Mouse (Mus musculus) embryo, embryonic 10 days (tissue): ENCODE measurements around the gene Ctse.

Experiments
- DNase-seq: peaks from one replicate; pipeline ENCODE4 v3.0.0-alpha.2; 2015; ENCODE audit warnings: low spot score

Gene Ctse

DNA sequence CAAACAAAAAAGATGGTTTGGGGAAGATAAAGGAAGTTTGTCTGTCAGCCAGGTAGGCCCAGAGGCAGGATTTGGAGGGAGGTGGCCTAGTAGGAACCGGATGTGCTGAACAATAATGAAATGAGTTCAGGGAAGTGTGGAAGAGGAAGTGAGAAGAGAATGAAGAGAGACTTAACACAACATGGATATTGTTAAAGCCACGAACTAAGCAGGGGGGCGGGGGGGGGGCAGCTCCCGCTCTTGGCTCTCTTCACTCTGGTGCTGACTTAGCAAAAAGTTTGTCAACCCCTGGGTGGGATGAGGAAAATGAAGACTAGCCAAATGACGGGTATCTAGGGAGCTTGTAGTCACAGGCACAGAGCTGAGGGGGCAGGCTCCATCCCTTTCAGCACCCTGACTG lies 62.3 kb downstream of the Ctse start:
- no peak for DNase-seq

DNA sequence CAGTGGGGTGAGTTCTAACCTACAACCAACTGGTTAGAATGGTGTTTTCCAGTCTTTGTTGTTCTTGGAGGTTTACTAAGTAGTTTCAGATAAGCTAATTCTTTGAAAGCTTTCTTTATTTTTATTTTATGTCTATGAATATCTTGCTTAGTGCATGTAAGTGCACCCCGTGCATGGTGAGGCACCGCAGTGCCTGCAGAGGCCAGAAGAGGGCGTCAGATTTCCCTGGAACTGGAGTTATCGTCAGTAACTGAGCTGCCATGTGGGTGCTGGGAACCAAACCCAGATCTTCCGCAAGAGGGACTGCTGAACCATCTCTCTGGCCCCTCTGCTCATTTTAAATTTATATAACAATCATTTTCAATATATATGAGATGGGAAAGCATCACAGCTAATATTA lies 63.3 kb downstream of the Ctse start:
- DNase-seq = no peak

DNA sequence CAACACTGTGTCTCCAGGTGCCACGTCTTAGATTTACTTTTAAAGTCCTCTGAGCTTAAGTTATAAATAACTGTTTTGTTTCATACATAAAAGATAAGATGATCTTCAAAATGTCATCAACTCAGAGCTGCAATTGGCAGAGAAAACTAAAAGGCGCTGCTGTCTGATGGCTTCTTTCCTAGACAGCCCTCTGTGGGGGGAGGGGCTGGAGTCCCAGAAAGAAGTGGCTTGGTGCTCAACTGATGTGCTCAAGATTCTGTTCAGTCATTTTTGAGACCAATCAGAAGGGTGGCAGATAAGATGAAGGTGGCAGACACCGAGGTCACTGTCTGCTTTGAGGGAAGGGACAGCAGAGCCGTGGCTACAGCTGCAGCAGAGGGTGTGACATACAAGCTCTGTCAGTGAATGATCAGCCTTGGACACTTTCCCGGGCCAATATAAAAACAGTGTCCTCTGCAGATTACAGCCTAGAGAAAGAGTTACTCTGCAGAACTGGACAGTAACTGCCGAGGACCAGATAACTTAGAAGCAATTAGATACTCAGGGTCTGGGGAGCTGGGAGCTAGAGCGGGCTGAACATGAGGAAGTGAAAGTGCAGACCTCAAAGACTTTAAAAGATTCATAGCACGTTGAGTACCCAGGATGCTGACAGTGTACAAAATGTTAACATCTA lies 64.1 kb downstream of the Ctse start:
- no peak for DNase-seq

DNA sequence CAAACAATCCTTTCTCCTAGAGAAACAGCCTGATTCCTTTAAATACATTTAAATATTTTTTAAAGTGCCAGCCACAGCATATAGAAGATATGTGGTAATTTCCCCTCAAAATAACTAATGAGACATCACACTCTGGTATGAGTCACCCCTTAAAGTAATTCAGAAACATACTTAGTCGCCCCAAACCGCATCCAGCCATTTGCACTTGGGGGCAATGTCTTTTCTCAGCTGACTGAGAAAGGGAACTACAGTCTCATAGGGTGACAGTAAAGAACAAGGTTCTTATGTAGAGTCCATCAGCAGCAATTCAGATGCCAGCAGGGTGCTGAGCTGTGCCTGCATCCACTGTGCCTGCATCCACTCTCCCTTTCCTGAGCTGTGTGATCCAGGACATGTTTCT lies 65.4 kb downstream of the Ctse start:
- DNase-seq = no peak

DNA sequence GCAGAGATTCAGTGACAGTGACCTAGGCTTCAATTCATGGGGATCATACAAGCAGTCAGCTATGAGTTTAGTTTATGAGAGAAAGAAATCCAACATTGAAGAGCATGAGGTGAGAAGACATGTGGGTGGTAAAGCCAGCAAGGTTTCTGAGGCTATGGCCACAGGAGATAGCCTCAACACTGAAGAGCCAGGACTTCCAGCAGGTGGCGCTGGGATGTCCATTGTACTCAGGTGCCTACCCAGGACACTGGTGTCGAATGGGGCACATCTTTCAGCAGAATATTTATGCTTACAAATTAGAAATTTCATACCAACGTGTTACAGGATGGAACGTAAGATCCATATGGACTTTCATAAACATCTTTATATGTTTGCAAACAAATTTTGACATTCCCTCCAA lies 70.2 kb downstream of the Ctse start:
- DNase-seq = peak; percentile 72

DNA sequence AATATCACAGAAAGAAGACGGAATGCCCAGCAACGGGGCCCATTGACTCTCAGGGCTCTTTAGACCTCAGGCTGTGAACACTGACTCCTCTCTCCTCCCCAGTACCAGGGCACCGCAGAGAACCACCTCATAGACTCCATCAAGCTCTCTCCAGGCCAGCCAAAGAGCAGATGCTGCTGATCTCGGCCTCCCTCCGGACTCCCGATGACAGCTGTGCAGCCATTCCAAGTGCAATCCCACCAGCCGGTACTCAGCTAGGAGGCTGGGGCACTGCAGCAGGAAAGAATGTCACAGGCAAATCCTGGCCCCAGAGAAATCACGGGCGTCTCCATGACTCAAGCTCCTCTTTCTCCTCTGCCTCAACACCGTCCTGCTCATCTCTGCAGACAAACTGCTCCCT lies 73.4 kb downstream of the Ctse start:
- no peak for DNase-seq

DNA sequence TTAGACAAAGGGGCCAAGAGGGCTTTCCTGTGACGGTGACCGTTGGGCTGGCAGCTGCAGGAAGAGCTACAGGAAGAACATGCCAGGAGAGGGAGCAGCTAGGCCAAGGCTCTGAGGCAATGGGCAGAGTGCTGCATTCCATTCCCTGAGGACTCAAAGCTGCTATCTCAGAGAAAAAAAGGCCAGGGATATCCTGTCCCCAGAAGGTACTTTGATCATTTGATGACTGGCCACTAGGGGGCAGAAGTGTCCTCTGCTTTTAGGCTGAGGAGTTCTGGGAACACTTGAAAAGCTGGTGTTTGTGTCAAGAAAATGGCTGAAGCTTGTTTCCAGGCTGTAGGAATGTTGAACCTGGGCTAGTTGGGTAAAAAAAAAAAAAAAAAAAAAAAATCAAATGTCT lies 74.3 kb downstream of the Ctse start:
- peak; percentile 92 for DNase-seq

DNA sequence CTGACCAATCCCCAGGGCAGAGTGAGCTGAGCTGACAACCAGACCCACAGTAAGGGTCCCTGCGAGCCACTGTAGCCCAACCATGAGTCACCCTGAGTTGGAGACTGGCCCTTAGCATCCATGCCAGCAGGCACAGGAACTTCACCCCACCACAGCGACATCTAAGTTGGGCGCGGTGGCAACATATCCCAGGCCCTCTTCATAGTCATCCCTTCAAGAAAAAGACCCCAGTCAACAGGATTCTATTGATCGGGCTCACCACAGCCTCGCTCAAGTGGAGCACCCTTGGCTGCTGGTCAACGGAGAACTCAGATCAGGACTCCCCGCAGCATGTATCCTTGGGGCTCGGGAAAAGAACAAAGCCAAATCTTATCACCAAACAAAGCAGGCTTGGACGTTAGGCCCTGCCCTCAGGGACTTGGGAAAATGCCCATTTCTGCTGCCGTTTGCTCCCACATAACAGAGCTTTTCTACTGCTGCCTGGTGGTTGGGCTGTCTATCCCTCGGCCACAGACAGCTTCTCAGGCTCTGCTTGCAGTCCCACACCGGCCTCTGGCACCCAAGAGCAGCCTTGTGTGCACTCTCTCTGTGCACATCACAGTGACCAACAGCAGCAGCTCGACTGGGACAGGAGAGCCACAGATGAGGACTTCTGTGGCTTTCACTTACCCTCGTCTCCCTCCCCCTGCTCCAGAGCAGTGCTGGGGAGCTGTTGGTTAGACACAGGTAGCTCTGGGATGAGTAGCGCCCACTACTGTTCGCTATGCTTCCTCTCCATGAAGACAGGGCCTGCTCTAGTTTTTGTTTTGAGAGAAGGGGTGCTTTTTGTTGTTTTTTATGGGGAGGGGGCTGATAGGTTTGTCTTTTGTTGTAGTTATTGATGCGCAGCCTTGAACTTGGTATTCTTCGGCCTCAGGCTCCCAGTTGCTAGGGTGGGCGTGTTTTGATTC lies 76.6 kb downstream of the Ctse start:
- no peak for DNase-seq

DNA sequence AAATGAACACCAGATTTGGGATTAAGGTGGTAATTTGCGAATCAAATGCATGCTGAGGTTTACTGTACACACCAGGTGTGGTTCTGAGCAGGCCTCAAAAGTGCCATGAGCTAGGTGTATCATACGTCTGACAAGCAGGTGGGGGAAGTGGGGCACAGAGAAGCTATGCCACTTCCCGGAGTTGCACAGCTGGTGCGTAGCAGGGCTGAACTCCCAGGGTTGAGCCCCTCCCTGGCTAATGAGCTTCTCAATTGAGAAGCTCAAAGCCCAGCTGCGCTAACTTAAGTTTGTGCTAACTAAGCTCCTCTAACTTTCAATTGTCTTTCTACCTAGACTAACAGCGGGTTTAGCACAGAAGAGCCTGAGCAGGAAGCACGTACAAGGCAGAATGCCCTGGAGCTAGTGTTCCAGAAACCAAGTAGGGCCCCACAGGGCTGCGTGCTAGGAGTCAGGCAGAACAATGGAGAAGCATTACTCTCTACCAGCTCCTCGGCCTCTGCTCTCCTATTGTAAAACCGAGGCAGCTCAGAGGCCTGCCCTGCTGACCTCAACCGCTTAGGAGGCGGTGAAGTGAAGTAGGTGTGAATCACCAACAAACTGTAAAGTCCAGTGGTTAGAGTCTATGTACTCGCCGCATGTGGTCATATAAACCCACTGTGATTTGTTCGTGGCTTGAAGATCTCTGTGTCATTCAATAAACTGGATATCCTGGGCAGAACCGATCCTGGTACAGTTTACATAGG lies 81.0 kb downstream of the Ctse start:
- DNase-seq = peak; percentile 38

DNA sequence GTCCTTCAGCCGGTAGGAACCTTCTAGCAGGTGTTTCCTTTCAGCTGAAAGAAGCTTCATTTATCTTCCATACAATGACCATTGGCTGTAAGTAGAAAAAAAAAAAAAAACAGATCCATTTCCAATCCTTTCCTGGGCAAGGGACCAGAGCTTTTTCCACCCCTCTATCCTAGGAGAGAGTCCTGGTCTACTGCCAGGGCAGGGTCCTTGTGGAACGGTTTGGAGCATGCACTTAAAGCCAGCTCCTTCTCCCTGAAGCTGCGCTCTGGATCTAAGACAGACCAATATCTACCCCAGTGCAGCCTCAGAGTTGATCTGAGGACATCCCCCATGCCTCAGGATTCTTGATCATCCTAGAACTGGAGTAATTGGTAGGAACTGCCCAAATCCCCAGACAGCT lies 83.9 kb downstream of the Ctse start:
- DNase-seq = no peak

DNA sequence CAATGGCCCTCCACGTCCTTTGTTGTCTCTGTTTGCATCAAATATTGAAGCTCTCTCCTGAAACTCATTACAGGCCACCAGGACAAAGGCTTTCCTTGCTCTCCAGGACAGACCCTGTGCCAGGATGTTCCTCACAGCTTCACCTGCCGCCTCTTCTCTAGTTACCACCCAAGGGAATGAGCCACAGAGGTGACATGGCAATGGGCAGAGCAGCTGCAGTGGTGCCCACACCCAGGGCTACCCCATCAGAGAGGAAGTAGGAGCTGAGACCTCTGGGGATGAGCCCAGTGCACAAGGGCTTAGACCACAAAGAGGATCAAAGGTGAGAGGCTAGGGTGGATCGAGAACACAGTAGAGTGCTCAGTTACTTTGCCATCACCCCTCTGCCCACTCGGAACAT lies 85.4 kb downstream of the Ctse start:
- no peak for DNase-seq
